Mouse (Mus musculus): ENCODE measurements around the gene Gng12. TPM values are rescaled to one million over a fixed set of nuclear protein-coding genes. Genes with fewer than 3 reads are reported as not detected.

Gng12 gene
- polyA plus RNA-seq, 1 experiment from 2014 or later: 73.9 TPM

GRCm38 (mm10) chr6:66932206-66932819 is 36.1 kb downstream of the Gng12 start:
- H3K27ac ChIP-seq (replicated peaks in 1 of 2; ENCODE audit: control insufficient read depth in 1 of 2, insufficient read depth in 1 of 2, low read depth in 2 of 2, low read length in 2 of 2): no peak overlapping the region
- H3K9me3 ChIP-seq (ENCODE audit: control insufficient read depth, low read length): no peaks in the 10 kb centered on the region
- ATAC-seq (ENCODE audit: insufficient number of reproducible peaks, insufficient read depth, low FRiP score, low read depth): no peak
- H3K4me1 ChIP-seq (ENCODE audit: control insufficient read depth in 2 of 2, insufficient read depth in 2 of 2, low read length in 2 of 2): no peaks in the 10 kb centered on the region
- H3K4me3 ChIP-seq (ENCODE audit: control insufficient read depth in 1 of 2, insufficient read depth in 1 of 2, low read depth in 1 of 2, low read length in 2 of 2): no peak overlapping the region
- no peaks in the 10 kb centered on the region for H3K36me3 ChIP-seq (ENCODE audit: control insufficient read depth, insufficient read depth, low read length)
- no peak overlapping the region for H3K4me2 ChIP-seq (ENCODE audit: low read length)
- H3K27me3 ChIP-seq (ENCODE audit: control insufficient read depth, insufficient read depth, low read length): no peaks in the 10 kb centered on the region
- WGBS: 81% methylated on average over 4 of the region's 4 CpGs
- no peak overlapping the region for H3K9ac ChIP-seq (ENCODE audit: low read length)

- Histone ChIP-seq H3K36me3 (ENCODE audit: control insufficient read depth, insufficient read depth, low read length) (no peaks in the 10 kb centered on the region), H3K9me3 (ENCODE audit: control insufficient read depth, low read length) (no peaks in the 10 kb centered on the region), H3K4me3 (ENCODE audit: control insufficient read depth in 1 of 2, insufficient read depth in 1 of 2, low read depth in 1 of 2, low read length in 2 of 2) (no peak overlapping the region), H3K4me1 (ENCODE audit: control insufficient read depth in 2 of 2, insufficient read depth in 2 of 2, low read length in 2 of 2) (peaks cover 5 to 26% of the 10 kb centered on the region in 2 experiments), H3K27ac (replicated peaks in 1 of 2; ENCODE audit: control insufficient read depth in 1 of 2, insufficient read depth in 1 of 2, low read depth in 2 of 2, low read length in 2 of 2) (no peak overlapping the region), H3K9ac (ENCODE audit: low read length) (no peak overlapping the region), H3K27me3 (ENCODE audit: control insufficient read depth, insufficient read depth, low read length) (no peaks in the 10 kb centered on the region), H3K4me2 (ENCODE audit: low read length) (no peak overlapping the region)
- no peak for ATAC-seq (ENCODE audit: insufficient number of reproducible peaks, insufficient read depth, low FRiP score, low read depth)
- 54% methylated on average over 7 of the region's 7 CpGs for WGBS
Observed at GRCm38 (mm10) chr6:66940656-66941235, 44.5 kb downstream of the Gng12 start.

- H3K27ac ChIP-seq (replicated peaks in 1 of 2; ENCODE audit: control insufficient read depth in 1 of 2, insufficient read depth in 1 of 2, low read depth in 2 of 2, low read length in 2 of 2): no peak overlapping the region
- peaks cover 5 to 26% of the 10 kb centered on the region in 2 experiments for H3K4me1 ChIP-seq (ENCODE audit: control insufficient read depth in 2 of 2, insufficient read depth in 2 of 2, low read length in 2 of 2)
- 52% methylated on average over 6 of the region's 6 CpGs for WGBS
- H3K4me2 ChIP-seq (ENCODE audit: low read length): no peak overlapping the region
- no peak for ATAC-seq (ENCODE audit: insufficient number of reproducible peaks, insufficient read depth, low FRiP score, low read depth)
- H3K4me3 ChIP-seq (ENCODE audit: control insufficient read depth in 1 of 2, insufficient read depth in 1 of 2, low read depth in 1 of 2, low read length in 2 of 2): no peak overlapping the region
- no peaks in the 10 kb centered on the region for H3K36me3 ChIP-seq (ENCODE audit: control insufficient read depth, insufficient read depth, low read length)
- H3K9me3 ChIP-seq (ENCODE audit: control insufficient read depth, low read length): no peaks in the 10 kb centered on the region
- no peaks in the 10 kb centered on the region for H3K27me3 ChIP-seq (ENCODE audit: control insufficient read depth, insufficient read depth, low read length)
- H3K9ac ChIP-seq (ENCODE audit: low read length): no peak overlapping the region
Observed at GRCm38 (mm10) chr6:66941792-66942191, 45.6 kb downstream of the Gng12 start.

- H3K9ac ChIP-seq (ENCODE audit: low read length): no peak overlapping the region
- H3K4me2 ChIP-seq (ENCODE audit: low read length): no peak overlapping the region
- WGBS: 76% methylated on average over 4 of the region's 4 CpGs
- no peaks in the 10 kb centered on the region for H3K27me3 ChIP-seq (ENCODE audit: control insufficient read depth, insufficient read depth, low read length)
- H3K4me1 ChIP-seq (ENCODE audit: control insufficient read depth in 2 of 2, insufficient read depth in 2 of 2, low read length in 2 of 2): peaks cover 5 to 26% of the 10 kb centered on the region in 2 experiments
- H3K9me3 ChIP-seq (ENCODE audit: control insufficient read depth, low read length): no peaks in the 10 kb centered on the region
- no peak overlapping the region for H3K4me3 ChIP-seq (ENCODE audit: control insufficient read depth in 1 of 2, insufficient read depth in 1 of 2, low read depth in 1 of 2, low read length in 2 of 2)
- no peak overlapping the region for H3K27ac ChIP-seq (replicated peaks in 1 of 2; ENCODE audit: control insufficient read depth in 1 of 2, insufficient read depth in 1 of 2, low read depth in 2 of 2, low read length in 2 of 2)
- no peak for ATAC-seq (ENCODE audit: insufficient number of reproducible peaks, insufficient read depth, low FRiP score, low read depth)
- no peaks in the 10 kb centered on the region for H3K36me3 ChIP-seq (ENCODE audit: control insufficient read depth, insufficient read depth, low read length)
Observed at GRCm38 (mm10) chr6:66942826-66943225, 46.6 kb downstream of the Gng12 start.

- Histone ChIP-seq H3K36me3 (ENCODE audit: control insufficient read depth, insufficient read depth, low read length) (no peaks in the 10 kb centered on the region), H3K4me2 (ENCODE audit: low read length) (no peak overlapping the region), H3K27ac (replicated peaks in 1 of 2; ENCODE audit: control insufficient read depth in 1 of 2, insufficient read depth in 1 of 2, low read depth in 2 of 2, low read length in 2 of 2) (peak overlapping the region in 1 of 2 experiments; percentile 37; a peak in 1 of 4 replicates), H3K4me1 (ENCODE audit: control insufficient read depth in 2 of 2, insufficient read depth in 2 of 2, low read length in 2 of 2) (peaks cover 5 to 26% of the 10 kb centered on the region in 2 experiments), H3K4me3 (ENCODE audit: control insufficient read depth in 1 of 2, insufficient read depth in 1 of 2, low read depth in 1 of 2, low read length in 2 of 2) (no peak overlapping the region), H3K9me3 (ENCODE audit: control insufficient read depth, low read length) (no peaks in the 10 kb centered on the region), H3K9ac (ENCODE audit: low read length) (no peak overlapping the region), H3K27me3 (ENCODE audit: control insufficient read depth, insufficient read depth, low read length) (no peaks in the 10 kb centered on the region)
- ATAC-seq (ENCODE audit: insufficient number of reproducible peaks, insufficient read depth, low FRiP score, low read depth): no peak
- 56% methylated on average over 6 of the region's 6 CpGs for WGBS
Observed at GRCm38 (mm10) chr6:66943367-66944189, 47.4 kb downstream of the Gng12 start.

- Histone ChIP-seq H3K27me3 (ENCODE audit: control insufficient read depth, insufficient read depth, low read length) (no peaks in the 10 kb centered on the region), H3K9ac (ENCODE audit: low read length) (no peak overlapping the region), H3K4me1 (ENCODE audit: control insufficient read depth in 2 of 2, insufficient read depth in 2 of 2, low read length in 2 of 2) (peaks cover 8 to 29% of the 10 kb centered on the region in 2 experiments), H3K9me3 (ENCODE audit: control insufficient read depth, low read length) (no peaks in the 10 kb centered on the region), H3K4me3 (ENCODE audit: control insufficient read depth in 1 of 2, insufficient read depth in 1 of 2, low read depth in 1 of 2, low read length in 2 of 2) (no peak overlapping the region), H3K27ac (replicated peaks in 1 of 2; ENCODE audit: control insufficient read depth in 1 of 2, insufficient read depth in 1 of 2, low read depth in 2 of 2, low read length in 2 of 2) (no peak overlapping the region), H3K36me3 (ENCODE audit: control insufficient read depth, insufficient read depth, low read length) (no peaks in the 10 kb centered on the region), H3K4me2 (ENCODE audit: low read length) (no peak overlapping the region)
- 81% methylated on average over 12 of the region's 12 CpGs for WGBS
- ATAC-seq (ENCODE audit: insufficient number of reproducible peaks, insufficient read depth, low FRiP score, low read depth): no peak
Observed at GRCm38 (mm10) chr6:66944190-66945003, 48.2 kb downstream of the Gng12 start.

- no peak for ATAC-seq (ENCODE audit: insufficient number of reproducible peaks, insufficient read depth, low FRiP score, low read depth)
- H3K9me3 ChIP-seq (ENCODE audit: control insufficient read depth, low read length): no peaks in the 10 kb centered on the region
- no peak overlapping the region for H3K27ac ChIP-seq (replicated peaks in 1 of 2; ENCODE audit: control insufficient read depth in 1 of 2, insufficient read depth in 1 of 2, low read depth in 2 of 2, low read length in 2 of 2)
- 78% methylated on average over 5 of the region's 5 CpGs for WGBS
- H3K36me3 ChIP-seq (ENCODE audit: control insufficient read depth, insufficient read depth, low read length): no peaks in the 10 kb centered on the region
- no peak overlapping the region for H3K4me2 ChIP-seq (ENCODE audit: low read length)
- peaks cover 8 to 29% of the 10 kb centered on the region in 2 experiments for H3K4me1 ChIP-seq (ENCODE audit: control insufficient read depth in 2 of 2, insufficient read depth in 2 of 2, low read length in 2 of 2)
- H3K27me3 ChIP-seq (ENCODE audit: control insufficient read depth, insufficient read depth, low read length): no peaks in the 10 kb centered on the region
- H3K4me3 ChIP-seq (ENCODE audit: control insufficient read depth in 1 of 2, insufficient read depth in 1 of 2, low read depth in 1 of 2, low read length in 2 of 2): no peak overlapping the region
- no peak overlapping the region for H3K9ac ChIP-seq (ENCODE audit: low read length)
Observed at GRCm38 (mm10) chr6:66945004-66945356, 48.8 kb downstream of the Gng12 start.
